Mouse (Mus musculus): ENCODE measurements at regions not wholly inside any gene's neighbourhood (a gene's known extent, or its start where the extent isn't known, plus 50 kb on each side); places are given as distances from the start of the nearest gene placed in this dataset.

DNA sequence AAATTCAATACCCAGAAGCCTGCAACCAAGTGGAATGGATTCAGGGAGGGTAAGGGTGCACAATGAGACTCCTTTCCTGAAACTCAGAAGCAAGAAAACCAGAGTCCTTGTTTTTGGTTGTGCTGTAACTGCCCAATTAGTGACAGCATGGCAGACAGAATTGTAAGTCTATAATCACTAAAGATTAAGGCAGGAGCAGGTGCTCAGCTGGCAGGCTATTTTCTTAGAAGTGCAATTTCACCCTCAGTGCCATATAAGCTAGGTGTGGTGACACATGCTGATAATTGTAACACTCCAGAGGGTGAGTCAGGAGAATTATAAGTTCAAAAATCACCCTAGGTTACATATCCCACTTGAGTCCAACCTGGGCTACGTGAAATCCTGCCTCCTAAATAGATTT lies 714.2 kb upstream of the Nrsn1 start:
- Histone ChIP-seq H3K9ac (ENCODE audit: low read depth, low read length) (no peak overlapping the region), H3K9me3 (ENCODE audit: control insufficient read depth) (no peaks in the 10 kb centered on the region), H3K4me1 (replicated peaks; ENCODE audit: control insufficient read depth, insufficient read depth, low read length) (no peaks in the 10 kb centered on the region), H3K4me2 (replicated peaks; ENCODE audit: low read depth) (no peak overlapping the region), H3K27me3 (replicated peaks; ENCODE audit: control insufficient read depth, insufficient read depth, low read length) (no peaks in the 10 kb centered on the region), H3K4me3 (ENCODE audit: low read depth, low read length) (no peak overlapping the region), H3K36me3 (ENCODE audit: control insufficient read depth, insufficient read depth) (no peaks in the 10 kb centered on the region), H3K27ac (ENCODE audit: low read depth, low read length) (no peak overlapping the region)
- ATAC-seq, result no peak
- WGBS, result 70% methylated on average over 1 of the region's 1 CpGs
- no peak for TF ChIP-seq CTCF (IDR thresholded peaks at IDR 0.05; ENCODE audit: low read depth)

DNA sequence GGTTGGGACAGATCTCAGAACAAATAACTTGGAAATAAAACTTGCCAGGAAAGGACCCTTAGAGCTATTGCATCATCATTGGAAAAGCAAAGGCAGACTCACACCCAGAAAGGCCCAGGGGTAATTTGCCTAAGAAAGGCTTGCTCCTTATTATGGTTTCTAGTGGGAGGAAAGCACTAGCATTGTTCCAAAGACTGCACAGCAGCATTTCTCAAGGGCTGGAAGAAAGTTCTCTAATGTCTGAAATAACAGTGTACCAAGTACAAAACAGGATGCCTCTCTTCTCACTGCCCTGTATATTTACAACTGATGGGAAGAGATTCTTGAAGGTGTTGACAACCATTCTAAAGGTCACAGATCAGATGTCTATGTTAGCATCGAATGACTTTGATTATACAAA lies 713.4 kb upstream of the Nrsn1 start:
- TF ChIP-seq CTCF (IDR thresholded peaks at IDR 0.05; ENCODE audit: low read depth), result no peak
- H3K4me1 ChIP-seq (replicated peaks; ENCODE audit: control insufficient read depth, insufficient read depth, low read length), result no peaks in the 10 kb centered on the region
- no peak overlapping the region for H3K4me2 ChIP-seq (replicated peaks; ENCODE audit: low read depth)
- H3K27me3 ChIP-seq (replicated peaks; ENCODE audit: control insufficient read depth, insufficient read depth, low read length), result no peaks in the 10 kb centered on the region
- no peaks in the 10 kb centered on the region for H3K9me3 ChIP-seq (ENCODE audit: control insufficient read depth)
- 79% methylated on average over 1 of the region's 1 CpGs for WGBS
- no peak overlapping the region for H3K27ac ChIP-seq (ENCODE audit: low read depth, low read length)
- ATAC-seq, result no peak
- no peak overlapping the region for H3K4me3 ChIP-seq (ENCODE audit: low read depth, low read length)
- no peaks in the 10 kb centered on the region for H3K36me3 ChIP-seq (ENCODE audit: control insufficient read depth, insufficient read depth)
- no peak overlapping the region for H3K9ac ChIP-seq (ENCODE audit: low read depth, low read length)

DNA sequence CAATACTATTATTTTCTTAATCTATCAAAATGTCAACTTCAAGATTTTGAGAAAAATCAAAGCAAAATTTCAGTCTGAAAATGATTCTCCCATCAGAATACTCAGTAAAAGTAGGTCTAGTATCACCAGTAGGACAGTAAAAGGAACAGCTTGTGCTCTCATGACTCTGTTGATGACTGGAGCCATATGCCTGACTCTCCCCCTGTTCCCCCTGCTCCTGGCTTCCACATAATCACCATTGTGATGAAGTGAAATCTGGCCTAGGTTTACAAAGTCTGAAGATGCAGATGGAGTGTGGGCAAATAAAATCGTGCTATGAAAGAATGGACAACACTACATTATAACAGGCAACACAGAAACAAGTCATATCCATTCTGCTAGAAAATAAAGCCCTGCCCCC lies 708.3 kb upstream of the Nrsn1 start:
- Histone ChIP-seq H3K4me1 (replicated peaks; ENCODE audit: control insufficient read depth, insufficient read depth, low read length) (no peaks in the 10 kb centered on the region), H3K27me3 (replicated peaks; ENCODE audit: control insufficient read depth, insufficient read depth, low read length) (no peaks in the 10 kb centered on the region), H3K9me3 (ENCODE audit: control insufficient read depth) (no peaks in the 10 kb centered on the region), H3K4me3 (ENCODE audit: low read depth, low read length) (no peak overlapping the region), H3K4me2 (replicated peaks; ENCODE audit: low read depth) (no peak overlapping the region), H3K27ac (ENCODE audit: low read depth, low read length) (no peak overlapping the region), H3K9ac (ENCODE audit: low read depth, low read length) (no peak overlapping the region), H3K36me3 (ENCODE audit: control insufficient read depth, insufficient read depth) (no peaks in the 10 kb centered on the region)
- no peak for TF ChIP-seq CTCF (IDR thresholded peaks at IDR 0.05; ENCODE audit: low read depth)
- 58% methylated on average over 1 of the region's 1 CpGs for WGBS
- no peak for ATAC-seq

- no peak for TF ChIP-seq CTCF (IDR thresholded peaks at IDR 0.05; ENCODE audit: low read depth)
- H3K36me3 ChIP-seq (ENCODE audit: control insufficient read depth, insufficient read depth), result no peaks in the 10 kb centered on the region
- H3K4me3 ChIP-seq (ENCODE audit: low read depth, low read length), result no peak overlapping the region
- H3K4me1 ChIP-seq (replicated peaks; ENCODE audit: control insufficient read depth, insufficient read depth, low read length), result no peaks in the 10 kb centered on the region
- H3K27me3 ChIP-seq (replicated peaks; ENCODE audit: control insufficient read depth, insufficient read depth, low read length), result no peaks in the 10 kb centered on the region
- H3K9me3 ChIP-seq (ENCODE audit: control insufficient read depth), result no peaks in the 10 kb centered on the region
- no peak overlapping the region for H3K4me2 ChIP-seq (replicated peaks; ENCODE audit: low read depth)
- no peak overlapping the region for H3K27ac ChIP-seq (ENCODE audit: low read depth, low read length)
- no peak overlapping the region for H3K9ac ChIP-seq (ENCODE audit: low read depth, low read length)
- ATAC-seq, result no peak
Observed at GRCm38 (mm10) chr13:25958592-25958991, 688.3 kb upstream of the Nrsn1 start.

DNA sequence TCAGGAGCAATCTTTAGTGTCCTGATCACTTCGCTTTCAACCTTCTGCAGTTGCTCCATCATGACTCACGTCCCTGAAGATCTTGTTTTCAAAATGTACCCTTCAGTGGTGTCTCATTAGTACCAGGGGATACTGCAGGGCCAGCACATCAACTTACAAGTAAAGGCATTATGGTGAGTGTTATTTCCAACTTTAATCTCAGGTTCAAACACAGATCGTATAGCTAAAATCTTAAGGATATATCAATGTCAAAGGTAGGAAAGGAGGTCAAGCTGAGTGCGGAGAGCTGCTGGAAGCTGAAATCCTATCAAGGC lies 687.8 kb upstream of the Nrsn1 start:
- Histone ChIP-seq H3K36me3 (ENCODE audit: control insufficient read depth, insufficient read depth) (no peaks in the 10 kb centered on the region), H3K9ac (ENCODE audit: low read depth, low read length) (no peak overlapping the region), H3K27ac (ENCODE audit: low read depth, low read length) (no peak overlapping the region), H3K4me3 (ENCODE audit: low read depth, low read length) (no peak overlapping the region), H3K27me3 (replicated peaks; ENCODE audit: control insufficient read depth, insufficient read depth, low read length) (no peaks in the 10 kb centered on the region), H3K4me2 (replicated peaks; ENCODE audit: low read depth) (no peak overlapping the region), H3K9me3 (ENCODE audit: control insufficient read depth) (no peaks in the 10 kb centered on the region), H3K4me1 (replicated peaks; ENCODE audit: control insufficient read depth, insufficient read depth, low read length) (no peaks in the 10 kb centered on the region)
- 76% methylated on average over 4 of the region's 4 CpGs for WGBS
- no peak for TF ChIP-seq CTCF (IDR thresholded peaks at IDR 0.05; ENCODE audit: low read depth)
- ATAC-seq, result no peak

DNA sequence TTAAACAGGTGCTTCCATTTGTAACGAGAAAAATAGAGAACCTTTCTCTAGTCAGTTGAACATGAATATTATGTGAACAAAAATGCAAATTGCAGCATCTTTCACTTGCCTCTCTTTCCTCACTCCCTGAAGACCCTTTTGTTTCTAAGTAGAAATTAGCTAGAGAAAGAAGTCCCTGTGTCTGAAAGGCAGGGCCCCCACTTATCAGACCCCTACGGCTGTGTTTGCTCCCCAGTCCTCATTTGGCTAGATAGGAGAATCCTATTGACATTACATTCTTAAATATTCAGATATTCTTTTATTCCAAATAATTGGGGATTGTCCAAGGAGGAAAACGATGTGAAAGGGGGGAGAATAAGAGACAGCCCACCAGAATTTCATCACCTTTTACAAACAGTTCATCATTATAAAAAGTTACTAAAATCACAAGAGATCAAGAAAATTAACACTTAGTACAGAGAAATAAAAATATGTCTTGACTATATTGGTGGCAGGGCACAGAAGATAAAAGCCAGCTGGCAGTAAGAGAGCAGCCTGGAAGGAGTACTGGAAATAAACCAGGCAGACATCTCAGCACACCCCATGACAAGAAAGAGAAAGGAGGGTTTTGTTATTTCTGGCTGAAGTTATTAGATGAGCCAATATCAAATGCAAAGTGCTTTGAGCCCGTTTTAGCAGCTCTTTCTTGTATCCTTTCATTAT lies 687.3 kb upstream of the Nrsn1 start:
- Histone ChIP-seq H3K27ac (ENCODE audit: low read depth, low read length) (no peak overlapping the region), H3K27me3 (replicated peaks; ENCODE audit: control insufficient read depth, insufficient read depth, low read length) (no peaks in the 10 kb centered on the region), H3K36me3 (ENCODE audit: control insufficient read depth, insufficient read depth) (no peaks in the 10 kb centered on the region), H3K4me2 (replicated peaks; ENCODE audit: low read depth) (no peak overlapping the region), H3K9me3 (ENCODE audit: control insufficient read depth) (no peaks in the 10 kb centered on the region), H3K4me3 (ENCODE audit: low read depth, low read length) (no peak overlapping the region), H3K9ac (ENCODE audit: low read depth, low read length) (no peak overlapping the region), H3K4me1 (replicated peaks; ENCODE audit: control insufficient read depth, insufficient read depth, low read length) (no peaks in the 10 kb centered on the region)
- 56% methylated on average over 4 of the region's 4 CpGs for WGBS
- ATAC-seq, result no peak
- TF ChIP-seq CTCF (IDR thresholded peaks at IDR 0.05; ENCODE audit: low read depth), result no peak

GRCm38 (mm10) chr13:25937631-25938030 lies 667.3 kb upstream of the Nrsn1 start:
- H3K4me2 ChIP-seq (replicated peaks; ENCODE audit: low read depth), result no peak overlapping the region
- no peaks in the 10 kb centered on the region for H3K4me1 ChIP-seq (replicated peaks; ENCODE audit: control insufficient read depth, insufficient read depth, low read length)
- no peak for TF ChIP-seq CTCF (IDR thresholded peaks at IDR 0.05; ENCODE audit: low read depth)
- H3K27ac ChIP-seq (ENCODE audit: low read depth, low read length), result no peak overlapping the region
- H3K9me3 ChIP-seq (ENCODE audit: control insufficient read depth), result no peaks in the 10 kb centered on the region
- 65% methylated on average over 1 of the region's 1 CpGs for WGBS
- no peaks in the 10 kb centered on the region for H3K27me3 ChIP-seq (replicated peaks; ENCODE audit: control insufficient read depth, insufficient read depth, low read length)
- ATAC-seq, result no peak
- no peak overlapping the region for H3K4me3 ChIP-seq (ENCODE audit: low read depth, low read length)
- no peak overlapping the region for H3K9ac ChIP-seq (ENCODE audit: low read depth, low read length)
- no peaks in the 10 kb centered on the region for H3K36me3 ChIP-seq (ENCODE audit: control insufficient read depth, insufficient read depth)
